Mouse (Mus musculus): ENCODE measurements at regions not wholly inside any gene's neighbourhood (a gene's known extent, or its start where the extent isn't known, plus 50 kb on each side); places are given as distances from the start of the nearest gene placed in this dataset.

GRCm38 (mm10) chr5:133267887-133268286 is 724.7 kb upstream of the Auts2 start:
- Histone ChIP-seq H3K27ac (no peak overlapping the region), H3K36me3 (ENCODE audit: insufficient read depth, low read length) (no peaks in the 10 kb centered on the region), H3K9me3 (ENCODE audit: low read length) (no peaks in the 10 kb centered on the region), H3K27me3 (ENCODE audit: insufficient read depth, low read length) (no peaks in the 10 kb centered on the region), H3K4me3 (ENCODE audit: low read length) (no peak overlapping the region), H3K9ac (replicated peaks; ENCODE audit: low read length) (no peak overlapping the region), H3K4me2 (ENCODE audit: low read depth, low read length) (no peak overlapping the region), H3K4me1 (ENCODE audit: insufficient read depth, low read length) (no peaks in the 10 kb centered on the region)
- ATAC-seq: no peak
- WGBS: 73% methylated on average over 7 of the region's 7 CpGs
- no peak for TF ChIP-seq CTCF (IDR thresholded peaks at IDR 0.05; ENCODE audit: low read depth)
- DNase-seq (ENCODE audit: low spot score): no peak

GRCm38 (mm10) chr5:133267356-133267755 is 724.2 kb upstream of the Auts2 start:
- Histone ChIP-seq H3K9me3 (ENCODE audit: low read length) (no peaks in the 10 kb centered on the region), H3K27me3 (ENCODE audit: insufficient read depth, low read length) (no peaks in the 10 kb centered on the region), H3K27ac (no peak overlapping the region), H3K36me3 (ENCODE audit: insufficient read depth, low read length) (no peaks in the 10 kb centered on the region), H3K4me2 (ENCODE audit: low read depth, low read length) (no peak overlapping the region), H3K9ac (replicated peaks; ENCODE audit: low read length) (no peak overlapping the region), H3K4me3 (ENCODE audit: low read length) (no peak overlapping the region), H3K4me1 (ENCODE audit: insufficient read depth, low read length) (no peaks in the 10 kb centered on the region)
- TF ChIP-seq CTCF (IDR thresholded peaks at IDR 0.05; ENCODE audit: low read depth): no peak
- 76% methylated on average over 2 of the region's 2 CpGs for WGBS
- ATAC-seq (no peak), DNase-seq (ENCODE audit: low spot score) (no peak)

GRCm38 (mm10) chr5:133264976-133265375 is 721.8 kb upstream of the Auts2 start:
- Histone ChIP-seq H3K9ac (replicated peaks; ENCODE audit: low read length) (no peak overlapping the region), H3K27me3 (ENCODE audit: insufficient read depth, low read length) (no peaks in the 10 kb centered on the region), H3K4me1 (ENCODE audit: insufficient read depth, low read length) (no peaks in the 10 kb centered on the region), H3K4me2 (ENCODE audit: low read depth, low read length) (no peak overlapping the region), H3K27ac (no peak overlapping the region), H3K4me3 (ENCODE audit: low read length) (no peak overlapping the region), H3K9me3 (ENCODE audit: low read length) (no peaks in the 10 kb centered on the region), H3K36me3 (ENCODE audit: insufficient read depth, low read length) (no peaks in the 10 kb centered on the region)
- ATAC-seq: no peak
- no peak for TF ChIP-seq CTCF (IDR thresholded peaks at IDR 0.05; ENCODE audit: low read depth)
- peak; percentile 30 for DNase-seq (ENCODE audit: low spot score)
- WGBS: 44% methylated on average over 7 of the region's 7 CpGs

- no peaks in the 10 kb centered on the region for H3K27me3 ChIP-seq (ENCODE audit: insufficient read depth, low read length)
- H3K4me3 ChIP-seq (ENCODE audit: low read length): no peak overlapping the region
- H3K4me2 ChIP-seq (ENCODE audit: low read depth, low read length): no peak overlapping the region
- no peaks in the 10 kb centered on the region for H3K9me3 ChIP-seq (ENCODE audit: low read length)
- no peak for DNase-seq (ENCODE audit: low spot score)
- no peak for TF ChIP-seq CTCF (IDR thresholded peaks at IDR 0.05; ENCODE audit: low read depth)
- ATAC-seq: no peak
- no peak overlapping the region for H3K9ac ChIP-seq (replicated peaks; ENCODE audit: low read length)
- H3K4me1 ChIP-seq (ENCODE audit: insufficient read depth, low read length): no peaks in the 10 kb centered on the region
- H3K36me3 ChIP-seq (ENCODE audit: insufficient read depth, low read length): no peaks in the 10 kb centered on the region
- WGBS: 59% methylated on average over 3 of the region's 3 CpGs
- H3K27ac ChIP-seq: no peak overlapping the region
These were observed 675.7 kb upstream of the Auts2 start for GRCm38 (mm10) chr5:133218801-133219200.

GRCm38 (mm10) chr5:133198546-133198945 is 655.4 kb upstream of the Auts2 start:
- no peak for TF ChIP-seq CTCF (IDR thresholded peaks at IDR 0.05; ENCODE audit: low read depth)
- Histone ChIP-seq H3K4me3 (ENCODE audit: low read length) (no peak overlapping the region), H3K4me1 (ENCODE audit: insufficient read depth, low read length) (no peaks in the 10 kb centered on the region), H3K9me3 (ENCODE audit: low read length) (no peaks in the 10 kb centered on the region), H3K27me3 (ENCODE audit: insufficient read depth, low read length) (no peaks in the 10 kb centered on the region), H3K9ac (replicated peaks; ENCODE audit: low read length) (no peak overlapping the region), H3K4me2 (ENCODE audit: low read depth, low read length) (no peak overlapping the region), H3K36me3 (ENCODE audit: insufficient read depth, low read length) (no peaks in the 10 kb centered on the region), H3K27ac (no peak overlapping the region)
- ATAC-seq (no peak), DNase-seq (ENCODE audit: low spot score) (no peak)
- 80% methylated on average over 1 of the region's 1 CpGs for WGBS

- no peak for DNase-seq (ENCODE audit: low spot score)
- H3K9ac ChIP-seq (replicated peaks; ENCODE audit: low read length): no peak overlapping the region
- ATAC-seq: no peak
These were observed 646.8 kb upstream of the Auts2 start for GRCm38 (mm10) chr5:133189798-133190571.

GRCm38 (mm10) chr5:133175636-133176035 is 632.5 kb upstream of the Auts2 start:
- H3K9ac ChIP-seq (replicated peaks; ENCODE audit: low read length): no peak overlapping the region
- no peak for ATAC-seq

More at GRCm38 (mm10) chr5:133189798-133190571, 646.8 kb upstream of the Auts2 start:
- H3K27ac ChIP-seq: no peak overlapping the region
- no peak overlapping the region for H3K4me3 ChIP-seq (ENCODE audit: low read length)
- no peak for TF ChIP-seq CTCF (IDR thresholded peaks at IDR 0.05; ENCODE audit: low read depth)
- 82% methylated on average over 8 of the region's 8 CpGs for WGBS
- H3K36me3 ChIP-seq (ENCODE audit: insufficient read depth, low read length): no peaks in the 10 kb centered on the region
- no peaks in the 10 kb centered on the region for H3K4me1 ChIP-seq (ENCODE audit: insufficient read depth, low read length)
- no peaks in the 10 kb centered on the region for H3K27me3 ChIP-seq (ENCODE audit: insufficient read depth, low read length)
- H3K4me2 ChIP-seq (ENCODE audit: low read depth, low read length): no peak overlapping the region
- H3K9me3 ChIP-seq (ENCODE audit: low read length): no peaks in the 10 kb centered on the region

More at GRCm38 (mm10) chr5:133175636-133176035, 632.5 kb upstream of the Auts2 start:
- WGBS: 79% methylated on average over 6 of the region's 6 CpGs
- no peaks in the 10 kb centered on the region for H3K27me3 ChIP-seq (ENCODE audit: insufficient read depth, low read length)
- no peaks in the 10 kb centered on the region for H3K9me3 ChIP-seq (ENCODE audit: low read length)
- H3K36me3 ChIP-seq (ENCODE audit: insufficient read depth, low read length): no peaks in the 10 kb centered on the region
- no peak overlapping the region for H3K4me2 ChIP-seq (ENCODE audit: low read depth, low read length)
- no peaks in the 10 kb centered on the region for H3K4me1 ChIP-seq (ENCODE audit: insufficient read depth, low read length)
- H3K4me3 ChIP-seq (ENCODE audit: low read length): no peak overlapping the region
- no peak for TF ChIP-seq CTCF (IDR thresholded peaks at IDR 0.05; ENCODE audit: low read depth)
- no peak overlapping the region for H3K27ac ChIP-seq
- DNase-seq (ENCODE audit: low spot score): no peak
